Mouse (Mus musculus) thymus, postnatal 25 days (tissue): Measurements from ENCODE around the gene Troap.
"Not testable (repeated sequence)": the region's sequence is repeated elsewhere in the genome, so short reads cannot be mapped to it uniquely, and the experiment has no call there.

Experiments
- DNase-seq: peaks from one replicate; pipeline ENCODE4 v3.0.0; 2022

The Troap gene

GRCm38 (mm10) chr15:99040920-99041856 lies 33.2 kb upstream of the Troap start:
- no peak for DNase-seq

- DNase-seq: no peak
Observed at GRCm38 (mm10) chr15:99042334-99042733, 32.0 kb upstream of the Troap start.

- DNase-seq: no peak
Observed at GRCm38 (mm10) chr15:99044854-99045253, 29.5 kb upstream of the Troap start.

DNA sequence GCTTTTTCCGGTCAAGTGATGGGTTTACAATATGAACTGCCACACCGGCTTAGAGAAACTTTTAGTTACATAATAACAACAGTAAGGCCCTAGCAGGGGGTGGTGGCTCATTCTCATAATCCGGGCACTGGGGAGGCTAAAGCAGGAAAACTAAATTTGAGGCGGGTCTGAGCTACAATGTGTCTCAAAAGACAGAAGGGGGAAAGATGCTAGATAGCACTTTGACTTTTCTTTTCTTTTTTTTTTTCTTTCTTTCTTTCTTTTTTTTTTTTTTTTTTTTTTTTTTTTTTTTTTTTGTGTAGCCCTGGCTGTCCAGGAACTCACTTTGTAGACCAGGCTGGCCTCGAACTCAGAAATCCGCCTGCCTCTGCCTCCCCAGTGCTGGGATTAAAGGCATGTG lies 28.6 kb upstream of the Troap start:
- DNase-seq: not testable (repeated sequence)

- DNase-seq: peak; percentile 55
Observed at GRCm38 (mm10) chr15:99049473-99050253, 24.7 kb upstream of the Troap start.

GRCm38 (mm10) chr15:99053373-99053772 lies 21.0 kb upstream of the Troap start:
- no peak for DNase-seq

- DNase-seq: no peak
Observed at GRCm38 (mm10) chr15:99055040-99055439, 19.3 kb upstream of the Troap start, which contains the start of gene Prph. Gene Prph, plus strand, starts transcription at chr15:99055174.

DNA sequence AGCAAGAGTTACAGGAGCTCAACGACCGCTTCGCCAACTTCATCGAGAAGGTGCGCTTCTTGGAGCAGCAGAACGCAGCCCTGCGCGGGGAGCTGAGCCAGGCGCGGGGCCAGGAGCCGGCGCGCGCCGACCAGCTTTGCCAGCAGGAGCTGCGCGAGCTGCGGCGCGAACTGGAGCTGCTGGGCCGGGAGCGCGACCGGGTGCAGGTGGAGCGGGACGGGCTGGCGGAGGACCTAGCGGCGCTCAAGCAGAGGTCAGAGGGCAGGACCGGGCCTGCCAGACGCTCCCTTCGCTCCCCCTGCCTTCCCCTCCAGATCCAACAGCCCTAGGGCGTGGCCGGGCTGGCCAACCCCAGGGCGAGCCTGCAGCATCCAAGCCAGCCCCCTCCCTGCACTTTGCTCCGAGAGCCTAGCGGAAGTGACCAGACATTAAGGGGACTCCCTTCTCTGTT lies 18.8 kb upstream of the Troap start:
- DNase-seq: no peak

GRCm38 (mm10) chr15:99056332-99056731 lies 18.0 kb upstream of the Troap start:
- DNase-seq: peak; percentile 68

- DNase-seq: no peak
Observed at GRCm38 (mm10) chr15:99065557-99066165, 8.7 kb upstream of the Troap start.

DNA sequence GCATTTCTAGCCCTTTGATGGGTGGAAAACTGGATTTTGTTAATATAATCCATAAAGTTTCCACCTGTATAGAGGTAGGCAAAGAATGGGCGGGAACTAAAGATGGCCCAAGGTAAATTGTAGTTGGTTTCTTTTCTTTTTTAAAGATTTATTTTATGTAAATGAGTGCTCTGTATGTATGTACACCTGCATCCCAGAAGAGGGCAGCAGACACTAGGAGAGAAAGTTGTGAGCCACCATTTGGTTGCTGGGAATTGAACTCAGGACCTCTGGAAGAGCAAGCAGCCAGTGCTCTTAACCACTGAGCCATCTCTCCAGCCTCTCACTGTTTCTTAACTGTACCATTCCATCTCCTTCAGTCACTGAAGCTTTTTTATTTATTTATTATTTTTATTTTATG lies 2.4 kb upstream of the Troap start:
- no peak for DNase-seq

DNA sequence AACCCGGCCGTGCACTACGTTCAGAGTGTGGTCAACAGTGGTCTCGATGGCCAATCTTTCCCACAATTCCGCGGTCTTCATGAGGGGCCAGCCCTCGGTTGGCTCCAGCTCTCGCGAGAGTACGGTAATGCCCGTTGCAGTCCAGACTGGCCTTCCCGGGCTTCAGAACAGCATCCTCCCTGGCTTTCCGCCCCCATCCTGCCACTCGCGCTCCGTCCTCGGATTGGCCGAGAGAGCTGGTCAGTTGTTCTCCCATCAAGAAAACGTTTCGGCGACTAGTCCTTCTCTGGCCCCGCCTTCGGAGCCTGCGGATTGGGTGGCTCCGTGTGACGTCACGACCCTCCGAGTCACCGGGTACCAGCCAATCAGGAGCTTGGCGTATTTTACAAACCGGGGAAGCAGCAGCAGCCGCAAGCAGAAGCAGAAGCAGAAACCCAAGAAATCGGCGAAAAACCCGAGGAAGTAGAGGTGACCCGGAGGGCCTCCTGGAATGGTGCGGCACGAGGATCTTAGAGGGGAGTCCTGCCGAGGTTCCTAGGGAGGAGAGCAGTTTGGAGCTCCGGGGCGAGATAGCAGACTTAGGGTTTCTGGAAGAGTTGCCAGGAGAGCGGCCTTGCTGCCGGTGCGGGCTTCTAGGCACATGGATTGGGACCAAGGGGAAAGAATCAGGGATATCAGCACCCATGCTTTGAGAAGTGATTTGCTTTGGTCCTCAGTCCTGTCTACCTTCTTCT lies 392 bp downstream of the Troap start:
- DNase-seq: peak; percentile 97

- not testable (repeated sequence) for DNase-seq
Observed at GRCm38 (mm10) chr15:99076011-99076410, 1.6 kb downstream of the Troap start.

- DNase-seq: no peak
Observed at GRCm38 (mm10) chr15:99078181-99078910, 4.0 kb downstream of the Troap start.

DNA sequence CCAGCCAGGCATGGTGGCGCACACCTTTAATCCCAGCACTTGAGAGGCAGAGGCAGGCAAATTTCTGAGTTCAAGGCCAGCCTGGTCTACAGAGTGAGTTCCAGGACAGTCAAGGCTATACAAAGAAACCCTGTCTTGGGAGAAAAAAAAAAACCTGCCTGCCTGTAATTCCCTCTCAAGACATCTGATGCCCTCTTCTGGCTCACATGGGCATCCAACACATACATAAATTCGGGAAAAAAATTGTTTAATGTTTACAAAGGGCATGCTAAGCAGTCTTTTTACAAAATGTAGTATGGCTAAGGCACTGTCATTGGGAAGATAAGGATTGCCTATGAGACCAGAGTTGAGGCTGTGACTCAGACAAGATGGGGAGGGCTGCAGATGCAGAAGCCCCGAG lies 5.4 kb downstream of the Troap start:
- DNase-seq: no peak

GRCm38 (mm10) chr15:99082322-99082721 lies 7.9 kb downstream of the Troap start:
- DNase-seq: no peak

DNA sequence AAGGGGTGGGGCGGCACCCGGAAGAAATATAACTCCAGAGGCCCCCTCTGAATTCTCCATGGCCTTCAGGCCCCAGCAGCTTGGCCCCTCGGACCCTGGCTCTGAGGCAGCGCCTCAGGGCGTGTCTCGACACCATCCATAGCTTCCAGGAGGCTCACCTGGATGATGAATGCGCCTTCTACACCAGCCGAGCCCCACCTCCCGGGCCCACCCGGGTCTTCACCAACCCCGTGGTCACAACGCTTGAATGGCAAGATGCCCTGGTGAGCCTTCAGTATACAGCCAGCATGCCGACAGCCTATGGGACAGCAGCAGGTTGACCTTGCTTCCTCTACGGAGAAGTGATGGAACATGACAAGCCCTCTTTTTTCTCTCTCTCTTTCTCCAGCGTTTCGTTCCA lies 8.5 kb downstream of the Troap start:
- DNase-seq: no peak

GRCm38 (mm10) chr15:99083258-99083657 lies 8.9 kb downstream of the Troap start:
- DNase-seq: no peak

DNA sequence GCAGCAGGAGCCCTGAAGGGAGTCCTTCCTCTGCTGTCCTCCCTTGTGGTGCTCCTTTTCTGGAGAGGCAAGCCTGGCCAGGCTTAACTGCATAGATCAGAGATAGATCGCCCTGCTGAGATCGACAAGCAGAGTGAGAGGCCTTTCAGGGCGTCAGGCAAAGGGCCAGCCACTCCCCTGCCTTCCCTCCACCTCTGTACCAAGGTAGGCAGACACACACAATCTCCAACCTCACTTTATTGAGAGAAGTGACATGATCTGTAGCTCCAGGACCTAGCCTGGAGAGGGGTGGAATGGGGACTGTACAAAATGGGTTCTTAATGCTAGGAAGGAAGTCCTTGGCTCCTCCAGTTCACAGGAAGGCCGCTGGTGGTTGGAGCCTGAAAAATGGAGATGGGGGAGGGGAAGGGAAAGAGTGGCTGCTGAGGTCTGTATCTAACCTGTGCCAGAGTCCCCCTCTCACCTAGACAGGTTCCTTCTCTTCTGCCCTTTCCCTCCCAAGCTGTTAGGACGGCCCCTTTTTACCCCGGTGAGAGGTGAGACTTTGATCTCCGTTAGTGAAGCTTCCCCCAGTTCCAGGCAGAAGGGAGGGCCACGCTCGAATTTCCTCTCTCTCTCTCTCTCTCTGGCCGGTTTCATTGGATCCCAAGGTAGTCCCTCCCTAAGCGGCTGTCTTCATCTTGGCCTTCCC lies 9.6 kb downstream of the Troap start:
- DNase-seq: no peak

DNA sequence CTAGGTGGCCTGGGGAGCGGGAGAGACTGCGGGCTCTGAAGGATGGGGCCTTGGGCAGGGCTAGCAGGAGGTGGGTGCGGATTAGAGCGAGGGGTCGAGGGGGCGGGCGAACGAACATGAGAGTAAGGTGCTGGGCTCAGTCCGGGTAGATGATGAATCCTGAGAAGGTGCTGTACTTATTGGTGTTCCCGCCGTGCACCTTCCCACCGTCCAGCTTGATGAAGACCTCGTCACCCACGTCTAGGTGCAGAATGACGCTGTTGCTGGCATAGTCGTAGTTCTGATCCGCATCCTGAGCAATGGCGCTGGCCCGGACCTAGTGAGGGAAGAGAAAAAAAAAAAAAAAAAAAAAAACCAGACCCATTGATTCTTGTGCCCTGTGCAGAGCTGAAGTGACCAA lies 10.2 kb downstream of the Troap start:
- no peak for DNase-seq

- DNase-seq: no peak
Observed at GRCm38 (mm10) chr15:99085997-99086396, 11.6 kb downstream of the Troap start.
